Mouse (Mus musculus) myocyte (in vitro differentiated cells): ENCODE data around the gene Plcg1. TPM values are rescaled to one million over a fixed set of nuclear protein-coding genes. Genes with fewer than 3 reads are reported as not detected.

Experiments used
- H3K27me3 ChIP-seq: one replicate; pipeline ENCODE4 v1.6.1; 2011; ENCODE audit not compliant: control insufficient read depth, insufficient read depth, insufficient read length
- H3K36me3 ChIP-seq: one replicate; pipeline ENCODE4 v1.6.1; 2011; ENCODE audit not compliant: control insufficient read depth, insufficient read depth
- H3K4me2 ChIP-seq: one replicate; pipeline ENCODE4 v1.6.1; 2011; ENCODE audit warnings: low read depth, control low read depth
- H3K4me3 ChIP-seq: one replicate; pipeline ENCODE4 v1.5.1; 2011; ENCODE audit warnings: mild to moderate bottlenecking, control low read depth, moderate library complexity
- H3K79me2 ChIP-seq: one replicate; pipeline ENCODE4 v1.6.1; 2011; ENCODE audit not compliant: control insufficient read depth, insufficient read depth
- H3ac ChIP-seq: one replicate; pipeline ENCODE4 v1.6.1; 2011; ENCODE audit not compliant: control insufficient read depth, insufficient read length
- CEBPB ChIP-seq: IDR thresholded peaks from 2 replicates; pipeline ENCODE4 v1.6.1; 2011; ENCODE audit warnings: mild to moderate bottlenecking, moderate library complexity; ENCODE audit not compliant: poor library complexity, insufficient read depth, severe bottlenecking
- E2F4 ChIP-seq: IDR thresholded peaks from one replicate; pipeline ENCODE4 v1.6.1; 2011; ENCODE audit warnings: mild to moderate bottlenecking, control low read depth, moderate library complexity; ENCODE audit not compliant: insufficient read depth
- MAX ChIP-seq: IDR thresholded peaks from one replicate; pipeline ENCODE4 v1.6.1; 2011; ENCODE audit warnings: low read depth, mild to moderate bottlenecking, control low read depth
- MYOD1 ChIP-seq, 3 experiments: IDR thresholded peaks; one replicate each; pipeline ENCODE4 v1.6.1; 2011; ENCODE audit warnings: control low read depth in 2 of 3, low read depth in 2 of 3, mild to moderate bottlenecking in 2 of 3, moderate library complexity in 1 of 3; ENCODE audit not compliant: insufficient read length in 2 of 3, control insufficient read depth in 1 of 3
- MYOG ChIP-seq, 3 experiments: IDR thresholded peaks; one replicate each; pipeline ENCODE4 v1.6.1; 2011; ENCODE audit warnings: control low read depth in 2 of 3, low read depth in 2 of 3, mild to moderate bottlenecking in 2 of 3; ENCODE audit not compliant: insufficient read length in 2 of 3, control insufficient read depth in 1 of 3, insufficient read depth in 1 of 3
- POLR2A ChIP-seq: IDR thresholded peaks from one replicate; pipeline ENCODE4 v1.6.1; 2011; ENCODE audit warnings: low read depth, mild to moderate bottlenecking, control low read depth, moderate library complexity; ENCODE audit not compliant: insufficient read length
- POLR2AphosphoS2 ChIP-seq: IDR thresholded peaks from one replicate; pipeline ENCODE4 v1.6.1; 2011; ENCODE audit warnings: low read depth, control low read depth; ENCODE audit not compliant: insufficient read length
- REST ChIP-seq: IDR thresholded peaks from one replicate; pipeline ENCODE4 v1.6.1; 2011; ENCODE audit warnings: mild to moderate bottlenecking, control low read depth, moderate library complexity; ENCODE audit not compliant: insufficient read depth, insufficient read length
- SRF ChIP-seq: IDR thresholded peaks from one replicate; pipeline ENCODE4 v1.6.1; 2011; ENCODE audit warnings: low read depth; ENCODE audit not compliant: control insufficient read depth, insufficient read length
- TCF12 ChIP-seq: IDR thresholded peaks from one replicate; pipeline ENCODE4 v1.6.1; 2011; ENCODE audit warnings: mild to moderate bottlenecking, control low read depth; ENCODE audit not compliant: poor library complexity, insufficient read depth, severe bottlenecking
- TCF3 ChIP-seq: IDR thresholded peaks from one replicate; pipeline ENCODE4 v1.6.1; 2011; ENCODE audit warnings: low read depth, control low read depth; ENCODE audit not compliant: insufficient read length
- USF1 ChIP-seq: IDR thresholded peaks from one replicate; pipeline ENCODE4 v1.6.1; 2011; ENCODE audit warnings: low read depth, mild to moderate bottlenecking, control low read depth, moderate library complexity
- polyA plus RNA-seq: library from polyadenylated mRNA; unstranded; fragments of >200 nt; fragmentation: generic; extraction: Trizol; gene quantifications from one replicate; pipeline ENCODE4 v1.2.1, GENCODE M21; 2012; ENCODE audit warnings: missing spikeins

Gene Plcg1
- polyA plus RNA-seq, 1 experiment = 36.6 TPM

- H3K27me3 ChIP-seq = no peaks in the 10 kb centered on the region
- H3ac ChIP-seq = no peak overlapping the region
- TF ChIP-seq CEBPB = no peak
- no peak for TF ChIP-seq SRF
- no peak for TF ChIP-seq MYOD1 (IDR thresholded peaks at IDR 0.05; ENCODE audit: control insufficient read depth in 1 of 3, insufficient read length in 2 of 3, low read depth in 2 of 3)
- TF ChIP-seq TCF12 = no peak
- TF ChIP-seq TCF3 = no peak
- TF ChIP-seq MYOG (IDR thresholded peaks at IDR 0.05; ENCODE audit: control insufficient read depth in 1 of 3, insufficient read depth in 1 of 3, insufficient read length in 2 of 3, low read depth in 2 of 3) = no peak
- TF ChIP-seq E2F4 = no peak
- TF ChIP-seq USF1 = no peak
- TF ChIP-seq POLR2A = no peak
- TF ChIP-seq POLR2AphosphoS2 = no peak
- no peak for TF ChIP-seq REST
- TF ChIP-seq MAX = no peak
- H3K4me2 ChIP-seq = no peak overlapping the region
- H3K79me2 ChIP-seq = no peaks in the 10 kb centered on the region
- H3K4me3 ChIP-seq = no peak overlapping the region
- H3K36me3 ChIP-seq = no peaks in the 10 kb centered on the region
Observed at GRCm38 (mm10) chr2:160810376-160810775, 79.3 kb downstream of the Plcg1 start.

GRCm38 (mm10) chr2:160810802-160811201 lies 79.7 kb downstream of the Plcg1 start:
- H3ac ChIP-seq = no peak overlapping the region
- H3K4me3 ChIP-seq = no peak overlapping the region
- no peak overlapping the region for H3K4me2 ChIP-seq
- no peaks in the 10 kb centered on the region for H3K27me3 ChIP-seq
- H3K79me2 ChIP-seq = no peaks in the 10 kb centered on the region
- H3K36me3 ChIP-seq = no peaks in the 10 kb centered on the region
- TF ChIP-seq MYOD1 (IDR thresholded peaks at IDR 0.05; ENCODE audit: control insufficient read depth in 1 of 3, insufficient read length in 2 of 3, low read depth in 2 of 3) = no peak
- TF ChIP-seq REST = no peak
- TF ChIP-seq CEBPB = no peak
- TF ChIP-seq USF1 = no peak
- TF ChIP-seq E2F4 = no peak
- no peak for TF ChIP-seq SRF
- no peak for TF ChIP-seq MYOG (IDR thresholded peaks at IDR 0.05; ENCODE audit: control insufficient read depth in 1 of 3, insufficient read depth in 1 of 3, insufficient read length in 2 of 3, low read depth in 2 of 3)
- TF ChIP-seq MAX = no peak
- TF ChIP-seq TCF12 = no peak
- TF ChIP-seq TCF3 = no peak

Other genes with a start within 250 kb of the Plcg1 start
- gene Top1, start 85.4 kb upstream of the Plcg1 start, polyA plus RNA-seq = 37.2 TPM
- 6.1 TPM for gene Zhx3, start 141.7 kb downstream of the Plcg1 start, polyA plus RNA-seq
- gene Lpin3, start 149.4 kb downstream of the Plcg1 start, polyA plus RNA-seq = 10.5 TPM
- gene Emilin3, start 181.0 kb downstream of the Plcg1 start, polyA plus RNA-seq = not detected